Mouse (Mus musculus) MEL (cell line): Measurements from ENCODE around the gene Cpn2. TPM values are rescaled to one million over a fixed set of nuclear protein-coding genes. Genes with fewer than 3 reads are reported as not detected.
A peak's percentile ranks its signal among the peaks of the same experiment; 100 is the strongest.

Experiments
- DNase-seq: peaks from one replicate; pipeline ENCODE4 v3.0.0; 2011; ENCODE audit warnings: low read depth, low spot score
- H3K27ac ChIP-seq: 2 replicates; pipeline ENCODE4 v1.5.1; 2012; ENCODE audit warnings: low read depth, mild to moderate bottlenecking, control low read depth, low read length, moderate library complexity; ENCODE audit not compliant: control insufficient read depth
- H3K27me3 ChIP-seq, 2 experiments: fragments of 150-350 bp in 1 of 2; sonication (generic) in 1 of 2; 2 replicates each; pipeline ENCODE4 v1.6.1; 2012; ENCODE audit warnings: low read length in 2 of 2, mild to moderate bottlenecking in 2 of 2, improper control_type of control experiment in 1 of 2, moderate library complexity in 1 of 2; ENCODE audit not compliant: insufficient read depth in 2 of 2, control insufficient read depth in 1 of 2
- H3K36me3 ChIP-seq, 2 experiments: 2 replicates each; pipeline ENCODE4 v1.6.1; 2012 to 2014; ENCODE audit warnings: low read length in 2 of 2, improper control_type of control experiment in 1 of 2, inconsistent platforms in 1 of 2, mild to moderate bottlenecking in 1 of 2; ENCODE audit not compliant: insufficient read depth in 2 of 2, control insufficient read depth in 1 of 2
- H3K4me1 ChIP-seq, 2 experiments: fragments of 150-350 bp in 1 of 2; sonication (generic) in 1 of 2; 2 replicates each; pipeline ENCODE4 v1.6.1; 2012; ENCODE audit warnings: low read length in 2 of 2, improper control_type of control experiment in 1 of 2, mild to moderate bottlenecking in 1 of 2; ENCODE audit not compliant: insufficient read depth in 2 of 2, control insufficient read depth in 1 of 2
- H3K4me3 ChIP-seq, 2 experiments: fragments of 150-350 bp in 1 of 2; sonication (generic) in 1 of 2; 2 replicates each; pipeline ENCODE4 v1.5.1; 2012; ENCODE audit warnings: low read depth in 2 of 2, low read length in 2 of 2, mild to moderate bottlenecking in 2 of 2, moderate library complexity in 2 of 2, control low read depth in 1 of 2, improper control_type of control experiment in 1 of 2; ENCODE audit not compliant: control insufficient read depth in 1 of 2, insufficient read depth in 1 of 2
- H3K79me2 ChIP-seq: 2 replicates; pipeline ENCODE4 v1.6.1; 2012; ENCODE audit warnings: mild to moderate bottlenecking, low read length, moderate library complexity; ENCODE audit not compliant: control insufficient read depth, poor library complexity, insufficient read depth
- H3K9ac ChIP-seq: 2 replicates; pipeline ENCODE4 v1.6.1; 2012; ENCODE audit warnings: low read depth, mild to moderate bottlenecking, control low read depth, low read length, moderate library complexity; ENCODE audit not compliant: control insufficient read depth, poor library complexity, severe bottlenecking
- H3K9me3 ChIP-seq: fragments of 150-350 bp; sonication (generic); replicated peaks from 2 replicates; pipeline ENCODE4 v1.6.1; 2012; ENCODE audit warnings: mild to moderate bottlenecking, low read length, improper control_type of control experiment, moderate library complexity; ENCODE audit not compliant: insufficient read depth
- BHLHE40 ChIP-seq: IDR thresholded peaks from 2 replicates; pipeline ENCODE4 v1.6.1; 2012; ENCODE audit warnings: low read depth, mild to moderate bottlenecking, inconsistent platforms, low read length, improper control_type of control experiment, borderline replicate concordance
- CHD1 ChIP-seq: IDR thresholded peaks from 2 replicates; pipeline ENCODE4 v1.6.1; 2012; ENCODE audit warnings: low read depth, mild to moderate bottlenecking, inconsistent platforms, low read length, improper control_type of control experiment
- CHD2 ChIP-seq: IDR thresholded peaks from 2 replicates; pipeline ENCODE4 v1.6.1; 2011; ENCODE audit warnings: low read length, improper control_type of control experiment
- CTCF ChIP-seq, 3 experiments: IDR thresholded peaks in 2 of 3; conservative IDR thresholded peaks in 1 of 3; 2 replicates each; pipeline ENCODE4 v1.5.1; 2011 to 2012; ENCODE audit warnings: low read length in 3 of 3, low read depth in 2 of 3, mild to moderate bottlenecking in 2 of 3, improper control_type of control experiment in 1 of 3, inconsistent platforms in 1 of 3, mixed read lengths in 1 of 3, moderate library complexity in 1 of 3; ENCODE audit not compliant: control insufficient read depth in 1 of 3, insufficient read depth in 1 of 3, poor library complexity in 1 of 3, severe bottlenecking in 1 of 3
- E2F4 ChIP-seq: IDR thresholded peaks from 2 replicates; pipeline ENCODE4 v1.6.1; 2011; ENCODE audit warnings: low read depth, low read length, improper control_type of control experiment, borderline replicate concordance
- ELF1 ChIP-seq: IDR thresholded peaks from 2 replicates; pipeline ENCODE4 v1.6.1; 2014; ENCODE audit warnings: low read depth, mild to moderate bottlenecking, inconsistent platforms, low read length, improper control_type of control experiment, moderate library complexity
- EP300 ChIP-seq, 2 experiments: IDR thresholded peaks; 2 replicates each; pipeline ENCODE4 v1.6.1; 2011; ENCODE audit warnings: improper control_type of control experiment in 2 of 2, low read length in 2 of 2, low read depth in 1 of 2, mild to moderate bottlenecking in 1 of 2
- JUND ChIP-seq: IDR thresholded peaks from 2 replicates; pipeline ENCODE4 v1.6.1; 2011; ENCODE audit warnings: low read depth, mild to moderate bottlenecking, improper control_type of control experiment, low read length
- MAFK ChIP-seq: IDR thresholded peaks from 2 replicates; pipeline ENCODE4 v1.6.1; 2011; ENCODE audit warnings: low read depth, mild to moderate bottlenecking, low read length, improper control_type of control experiment, borderline replicate concordance
- MAX ChIP-seq: IDR thresholded peaks from 2 replicates; pipeline ENCODE4 v1.6.1; 2011; ENCODE audit warnings: low read length, improper control_type of control experiment
- MAZ ChIP-seq: IDR thresholded peaks from 2 replicates; pipeline ENCODE4 v1.6.1; 2012; ENCODE audit warnings: low read depth, mild to moderate bottlenecking, inconsistent platforms, low read length, improper control_type of control experiment
- MEF2A ChIP-seq: IDR thresholded peaks from 2 replicates; pipeline ENCODE4 v1.6.1; 2014; ENCODE audit warnings: low read depth, mild to moderate bottlenecking, inconsistent platforms, low read length, improper control_type of control experiment; ENCODE audit not compliant: poor library complexity, insufficient replicate concordance, severe bottlenecking; ENCODE audit errors: extremely low read depth
- MXI1 ChIP-seq: IDR thresholded peaks from 2 replicates; pipeline ENCODE4 v1.6.1; 2011; ENCODE audit warnings: mild to moderate bottlenecking, low read depth, low read length, improper control_type of control experiment
- NELFE ChIP-seq: IDR thresholded peaks from 2 replicates; pipeline ENCODE4 v1.6.1; 2011; ENCODE audit warnings: low read depth, low read length, improper control_type of control experiment
- POLR2A ChIP-seq, 2 experiments: IDR thresholded peaks; 2 replicates each; pipeline ENCODE4 v1.6.1; 2011 to 2012; ENCODE audit warnings: low read length in 2 of 2, mild to moderate bottlenecking in 2 of 2, control low read depth in 1 of 2, improper control_type of control experiment in 1 of 2, low read depth in 1 of 2, moderate library complexity in 1 of 2; ENCODE audit not compliant: control insufficient read depth in 1 of 2, insufficient read depth in 1 of 2, poor library complexity in 1 of 2
- POLR2AphosphoS2 ChIP-seq: IDR thresholded peaks from 2 replicates; pipeline ENCODE4 v1.6.1; 2011; ENCODE audit warnings: low read length, improper control_type of control experiment
- RAD21 ChIP-seq: IDR thresholded peaks from 2 replicates; pipeline ENCODE4 v1.6.1; 2011; ENCODE audit warnings: mild to moderate bottlenecking, low read depth, low read length, improper control_type of control experiment
- RCOR1 ChIP-seq: IDR thresholded peaks from 2 replicates; pipeline ENCODE4 v1.6.1; 2012; ENCODE audit warnings: low read depth, mild to moderate bottlenecking, inconsistent platforms, low read length, improper control_type of control experiment
- SIN3A ChIP-seq: IDR thresholded peaks from 2 replicates; pipeline ENCODE4 v1.6.1; 2012; ENCODE audit warnings: low read length, improper control_type of control experiment, inconsistent platforms
- SMC3 ChIP-seq: IDR thresholded peaks from 2 replicates; pipeline ENCODE4 v1.6.1; 2011; ENCODE audit warnings: low read depth, low read length, improper control_type of control experiment
- TAL1 ChIP-seq: IDR thresholded peaks from 2 replicates; pipeline ENCODE4 v1.6.1; 2012; ENCODE audit warnings: mild to moderate bottlenecking, inconsistent platforms, low read length, moderate library complexity, mixed read lengths
- TBP ChIP-seq: IDR thresholded peaks from 2 replicates; pipeline ENCODE4 v1.8.0; 2011; ENCODE audit warnings: low read depth, low read length, improper control_type of control experiment
- TCF12 ChIP-seq: IDR thresholded peaks from 2 replicates; pipeline ENCODE4 v1.6.1; 2014; ENCODE audit warnings: low read depth, mild to moderate bottlenecking, inconsistent platforms, low read length, improper control_type of control experiment, moderate library complexity
- UBTF ChIP-seq: IDR thresholded peaks from 2 replicates; pipeline ENCODE4 v1.6.1; 2012; ENCODE audit warnings: low read depth, mild to moderate bottlenecking, inconsistent platforms, low read length, improper control_type of control experiment, moderate library complexity, borderline replicate concordance; ENCODE audit not compliant: insufficient read depth
- USF1 ChIP-seq: IDR thresholded peaks from 2 replicates; pipeline ENCODE4 v1.6.1; 2014; ENCODE audit warnings: low read depth, mild to moderate bottlenecking, inconsistent platforms, low read length, improper control_type of control experiment, moderate library complexity
- polyA plus RNA-seq, 2 experiments: library from polyadenylated mRNA; stranded (reverse) in 1 of 2; unstranded in 1 of 2; fragments of >175 nt in 1 of 2; fragments of >200 nt in 1 of 2; gene quantifications; 2 replicates each; pipeline versions ENCODE4 v1.2.1 to v1.2.4; 2012; ENCODE audit warnings: low replicate concordance in 2 of 2, low read depth in 1 of 2; ENCODE audit not compliant: insufficient read length in 2 of 2, insufficient read depth in 1 of 2, missing spikeins in 1 of 2
- total RNA-seq: library from RNA; depleted of rRNA; stranded (reverse); fragments of 300-350 nt; gene quantifications from 2 replicates; pipeline ENCODE4 v1.2.3, GENCODE M21; 2012

The Cpn2 gene
- total and polyA plus RNA-seq, 3 experiments: not detected

DNA sequence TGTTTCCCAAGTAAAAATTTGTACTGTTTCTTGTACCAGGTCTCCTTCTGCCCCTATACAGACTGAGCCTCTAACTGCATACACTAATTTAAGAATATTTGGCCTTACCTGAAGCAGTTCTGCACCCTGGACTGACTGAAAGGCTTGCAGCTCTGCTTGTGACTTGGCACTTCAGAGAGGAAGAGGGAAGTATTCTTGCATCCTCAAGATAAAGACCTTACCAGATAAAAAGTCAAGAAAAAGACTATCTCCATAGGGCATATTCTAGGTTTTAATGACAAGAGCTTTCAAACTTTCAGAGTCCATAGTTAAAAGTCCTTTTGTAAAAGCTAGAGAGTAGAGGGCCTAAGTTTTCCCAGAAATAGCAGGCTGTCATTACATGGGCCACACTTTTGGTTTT lies 43.3 kb upstream of the Cpn2 start, which contains the start of gene Gp5 (continued):
- TF ChIP-seq E2F4 (no peak), TAL1 (peak; percentile 89), JUND (peak; percentile 69), MAFK (peak; percentile 81; the same call in 1 of the 2 replicates), SIN3A (peak; percentile 94), MXI1 (peak; percentile 55; the same call in 1 of the 2 replicates), POLR2AphosphoS2 (peak; percentile 98), MEF2A (no peak), MAZ (0 out of 2 replicates have a peak, but pooled peaks have one; percentile 8), USF1 (no peak), CTCF (IDR thresholded peaks at IDR 0.05 in 2 of 3, conservative IDR thresholded peaks at IDR 0.05 in 1 of 3; ENCODE audit: control insufficient read depth in 1 of 3, insufficient read depth in 1 of 3, low read depth in 2 of 3, low read length in 3 of 3, poor library complexity in 1 of 3, severe bottlenecking in 1 of 3) (no peak), UBTF (no peak), NELFE (peak; percentile 82)

GRCm38 (mm10) chr16:30310171-30310515 lies 42.8 kb upstream of the Cpn2 start:
- H3K9me3 ChIP-seq: no peaks in the 10 kb centered on the region
- H3K4me3 ChIP-seq: peak overlapping the region; percentile 75 to 79
- H3K9ac ChIP-seq: peak overlapping the region; percentile 84
- no peaks in the 10 kb centered on the region for H3K27me3 ChIP-seq
- peak; percentile 71 for DNase-seq
- H3K27ac ChIP-seq: peak overlapping the region; percentile 97
- peaks cover 31% of the 10 kb centered on the region for H3K79me2 ChIP-seq
- peaks cover 23 to 33% of the 10 kb centered on the region in 2 experiments for H3K4me1 ChIP-seq
- 0 out of 2 replicates have a peak, but pooled peaks have one; percentile 0 for TF ChIP-seq SMC3
- TF ChIP-seq CHD2: no peak
- no peak for TF ChIP-seq BHLHE40
- no peak for TF ChIP-seq TBP
- TF ChIP-seq CTCF (IDR thresholded peaks at IDR 0.05 in 2 of 3, conservative IDR thresholded peaks at IDR 0.05 in 1 of 3; ENCODE audit: control insufficient read depth in 1 of 3, insufficient read depth in 1 of 3, low read depth in 2 of 3, low read length in 3 of 3, poor library complexity in 1 of 3, severe bottlenecking in 1 of 3): no peak
- TF ChIP-seq ELF1: no peak
- no peak for TF ChIP-seq RAD21
- TF ChIP-seq RCOR1: no peak
- no peak for TF ChIP-seq MEF2A
- peak; percentile 47; the same call in 1 of the 2 replicates for TF ChIP-seq CHD1
- TF ChIP-seq EP300 (IDR thresholded peaks at IDR 0.05; ENCODE audit: low read depth in 1 of 2, low read length in 2 of 2): 0 out of 4 replicates have a peak, but pooled peaks of 1 of the 2 experiments have one; percentile 17
- TF ChIP-seq MXI1: peak; percentile 12; the same call in 1 of the 2 replicates
- TF ChIP-seq JUND: no peak
- no peak; a peak in 1 of 4 replicates for TF ChIP-seq POLR2A (IDR thresholded peaks at IDR 0.05; ENCODE audit: control insufficient read depth in 1 of 2, insufficient read depth in 1 of 2, low read depth in 1 of 2, low read length in 2 of 2, poor library complexity in 1 of 2)
- TF ChIP-seq MAX: peak; percentile 34; the same call in 1 of the 2 replicates
- peak; percentile 12; the same call in 1 of the 2 replicates for TF ChIP-seq MAZ
- no peak for TF ChIP-seq TCF12
- H3K36me3 ChIP-seq: peaks cover 13 to 32% of the 10 kb centered on the region in 2 experiments
